Mouse (Mus musculus): Measurements from ENCODE around the gene Yod1.

DNA sequence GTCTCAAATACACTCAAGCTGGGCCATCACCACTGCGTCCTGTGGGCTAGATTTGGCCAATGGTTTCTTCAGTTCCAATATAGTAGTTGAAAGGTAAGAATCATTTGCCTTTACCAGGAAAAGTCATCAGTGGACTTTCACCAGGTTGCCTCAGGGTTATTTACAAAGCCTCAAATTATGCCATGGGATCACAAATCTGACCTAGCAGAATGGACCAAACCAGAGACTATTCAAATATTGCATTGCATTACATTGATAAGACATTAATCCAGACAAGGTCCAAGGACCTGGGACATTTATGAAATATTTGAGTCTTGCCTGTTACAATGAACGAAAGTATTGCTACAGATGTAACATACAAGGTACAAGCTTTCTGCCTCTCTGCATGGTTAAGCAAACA is 38.6 kb upstream of the Yod1 start:
- no peak for TF ChIP-seq CHD1 (IDR thresholded peaks at IDR 0.05; ENCODE audit: low read depth, low read length)
- TF ChIP-seq POLR2A (IDR thresholded peaks at IDR 0.05; ENCODE audit: control insufficient read depth in 1 of 2, insufficient read depth in 1 of 2, low read depth in 1 of 2, low read length in 2 of 2, poor library complexity in 1 of 2) = no peak
- no peak for TF ChIP-seq MAX (IDR thresholded peaks at IDR 0.05; ENCODE audit: low read length)
- no peak for TF ChIP-seq CTCF (IDR thresholded peaks at IDR 0.05 in 2 of 3, conservative IDR thresholded peaks at IDR 0.05 in 1 of 3; ENCODE audit: control insufficient read depth in 1 of 3, insufficient read depth in 1 of 3, low read depth in 2 of 3, low read length in 3 of 3, poor library complexity in 1 of 3, severe bottlenecking in 1 of 3)

Data from MEL (cell line).